Mouse (Mus musculus) adrenal gland, postnatal 10 days (tissue): ENCODE measurements around the gene Tk1. TPM values are rescaled to one million over a fixed set of nuclear protein-coding genes. Genes with fewer than 3 reads are reported as not detected.

Source experiments
- DNase-seq: peaks from one replicate; pipeline ENCODE4 v3.0.0; 2021; ENCODE audit warnings: mixed read lengths
- total RNA-seq, 2 experiments: library from RNA; stranded (reverse); gene quantifications; 2 replicates each; pipeline ENCODE4 v1.2.3; 2021

The Tk1 gene
- total RNA-seq, 2 experiments from 2014 or later: 39.7 to 47.3 TPM

GRCm38 (mm10) chr11:117768725-117769682 is 56.9 kb downstream of the Tk1 start:
- DNase-seq: no peak

GRCm38 (mm10) chr11:117766275-117766674 is 59.6 kb downstream of the Tk1 start:
- no peak for DNase-seq

Other genes starting within 250 kb of the Tk1 start
- gene Tnrc6c, start 171.8 kb downstream of the Tk1 start, total RNA-seq: 10 to 100 TPM; 20.3 to 23.7 TPM
- gene Tmc8, start 44.0 kb downstream of the Tk1 start, total RNA-seq: 1 to 10 TPM; 4.8 to 8.3 TPM
- 10 to 100 TPM; 35.5 to 53.2 TPM for gene Tmc6, start 43.9 kb downstream of the Tk1 start, total RNA-seq
- under 1 TPM; 0.42 to 0.45 TPM for gene 6030468B19Rik, start 28.4 kb downstream of the Tk1 start, total RNA-seq
- under 1 TPM; 0.57 to 0.58 TPM for gene Gm20708, start 16.4 kb downstream of the Tk1 start, total RNA-seq
- 10 to 100 TPM; 60.2 to 69.5 TPM for gene Syngr2, start 16.4 kb downstream of the Tk1 start, total RNA-seq
- gene Afmid, start 168 bp downstream of the Tk1 start, total RNA-seq: 10 to 100 TPM; 14.1 to 17.7 TPM
- gene Birc5, start 23.2 kb upstream of the Tk1 start, total RNA-seq: 10 to 100 TPM; 23.3 to 28.0 TPM
- gene Tmem235, start 34.7 kb upstream of the Tk1 start, total RNA-seq: not detected
- gene Tha1, start 47.4 kb upstream of the Tk1 start, total RNA-seq: 10 to 100 TPM in 1 of 2 experiments, 1 to 10 TPM in 1; 9.5 to 17.3 TPM
- gene Socs3, start 144.0 kb upstream of the Tk1 start, total RNA-seq: 1 to 10 TPM; 5.0 to 9.0 TPM
- 10 to 100 TPM; 30.9 to 31.0 TPM for gene Pgs1, start 160.2 kb upstream of the Tk1 start, total RNA-seq